Mouse (Mus musculus) midbrain, embryonic 16.5 days (tissue): ENCODE results near the gene Pou2f1. TPM values are rescaled to one million over a fixed set of nuclear protein-coding genes. Genes with fewer than 3 reads are reported as not detected.

Experiments
- ATAC-seq: fragments of 200-750 bp; cut with Nextera tagmentation; 2 replicates; pipeline ENCODE4 v1.8.0; 2017; ENCODE audit warnings: moderate TSS enrichment
- H3K27ac ChIP-seq: fragments of 300-500 bp; sonication (generic); 2 replicates; pipeline ENCODE4 v1.5.1; 2014; ENCODE audit warnings: mild to moderate bottlenecking, low read length, mixed read lengths
- H3K27me3 ChIP-seq: fragments of 300-500 bp; sonication (generic); 2 replicates; pipeline ENCODE4 v1.6.1; 2014; ENCODE audit warnings: low read depth, low read length, mixed read lengths; ENCODE audit not compliant: control insufficient read depth, insufficient read depth
- H3K36me3 ChIP-seq: fragments of 300-500 bp; sonication (generic); 2 replicates; pipeline ENCODE4 v1.6.1; 2014; ENCODE audit warnings: mild to moderate bottlenecking, low read length, moderate library complexity, mixed read lengths; ENCODE audit not compliant: control insufficient read depth, insufficient read depth
- H3K4me1 ChIP-seq: fragments of 300-500 bp; sonication (generic); 2 replicates; pipeline ENCODE4 v1.6.1; 2014; ENCODE audit warnings: mild to moderate bottlenecking, low read length, mixed read lengths; ENCODE audit not compliant: control insufficient read depth, insufficient read depth
- H3K4me2 ChIP-seq: fragments of 300-500 bp; sonication (generic); 2 replicates; pipeline ENCODE4 v1.6.1; 2014; ENCODE audit warnings: mild to moderate bottlenecking, low read length, mixed read lengths
- H3K4me3 ChIP-seq: fragments of 300-500 bp; sonication (generic); 2 replicates; pipeline ENCODE4 v1.5.1; 2014; ENCODE audit warnings: low read depth, mild to moderate bottlenecking, low read length, moderate library complexity, mixed read lengths
- H3K9ac ChIP-seq: fragments of 300-500 bp; sonication (generic); 2 replicates; pipeline ENCODE4 v1.6.1; 2014; ENCODE audit warnings: low read depth, low read length, mixed read lengths
- H3K9me3 ChIP-seq: fragments of 300-500 bp; sonication (generic); replicated peaks from 2 replicates; pipeline ENCODE4 v1.6.1; 2014; ENCODE audit warnings: mild to moderate bottlenecking, low read length, mixed read lengths; ENCODE audit not compliant: control insufficient read depth, poor library complexity, severe bottlenecking
- WGBS: fragments of 180-500 bp; shearing (Covaris S2); extraction: QIAGEN DNeasy Blood & Tissue Kit; methylation state at CpG from one replicate; pipeline ENCODE4 v1.1.7; 2014; 5-methylcytosine and 5-hydroxymethylcytosine counted together
- polyA plus RNA-seq: library from polyadenylated mRNA; unstranded; fragments of >200 nt; fragmentation: Nextera tagmentation; extraction: Ambion mirVana; gene quantifications from 2 replicates; pipeline ENCODE4 v1.2.1, GENCODE M21; 2015

Gene Pou2f1
- polyA plus RNA-seq, 1 experiment from 2014 or later = 26.5 TPM

DNA sequence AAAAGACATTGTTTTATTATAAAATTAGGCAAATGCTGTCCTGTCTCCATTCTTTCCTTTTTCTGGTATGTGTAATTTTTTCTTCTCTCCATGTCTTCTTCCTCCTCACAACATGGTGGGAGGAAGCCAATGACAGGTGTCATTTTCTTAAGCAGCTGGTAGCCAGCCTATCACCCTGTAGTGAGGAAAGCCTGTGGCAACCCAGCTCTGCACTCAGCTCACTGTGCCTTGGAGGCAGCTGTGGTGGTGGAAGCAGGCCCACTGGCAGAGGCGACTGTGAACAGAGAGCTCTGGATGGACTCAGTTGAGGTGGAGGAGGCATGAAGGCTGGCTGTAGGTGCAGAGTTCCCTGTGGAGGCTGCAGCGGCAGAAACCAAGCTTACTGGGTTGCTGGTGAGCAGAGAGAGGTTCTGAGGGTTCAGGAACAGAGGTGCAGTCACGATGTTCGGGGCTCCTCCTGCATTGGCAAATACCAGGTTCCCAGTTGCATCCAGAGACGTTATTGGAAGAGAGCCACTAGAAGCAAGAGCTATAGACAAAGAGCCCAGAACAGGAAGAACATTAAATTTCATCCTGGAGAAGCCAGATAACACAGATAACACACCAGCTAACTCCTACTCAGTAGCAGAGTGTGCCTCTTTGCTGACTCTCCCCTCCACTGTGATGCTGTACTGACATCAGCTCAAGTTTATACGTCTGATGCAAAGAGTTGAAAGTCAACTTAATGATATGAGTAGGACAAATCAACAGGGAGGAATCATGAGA, 126.8 kb downstream of the Pou2f1 start:
- no peaks in the 10 kb centered on the region for H3K9me3 ChIP-seq
- H3K4me1 ChIP-seq = no peaks in the 10 kb centered on the region
- H3K36me3 ChIP-seq = peaks cover 18% of the 10 kb centered on the region
- H3K27me3 ChIP-seq = no peaks in the 10 kb centered on the region
- H3K4me2 ChIP-seq = no peak overlapping the region
- H3K9ac ChIP-seq = no peak overlapping the region
- H3K27ac ChIP-seq = no peak overlapping the region
- 93% methylated on average over 6 of the region's 6 CpGs for WGBS
- ATAC-seq = no peak
- H3K4me3 ChIP-seq = no peak overlapping the region

DNA sequence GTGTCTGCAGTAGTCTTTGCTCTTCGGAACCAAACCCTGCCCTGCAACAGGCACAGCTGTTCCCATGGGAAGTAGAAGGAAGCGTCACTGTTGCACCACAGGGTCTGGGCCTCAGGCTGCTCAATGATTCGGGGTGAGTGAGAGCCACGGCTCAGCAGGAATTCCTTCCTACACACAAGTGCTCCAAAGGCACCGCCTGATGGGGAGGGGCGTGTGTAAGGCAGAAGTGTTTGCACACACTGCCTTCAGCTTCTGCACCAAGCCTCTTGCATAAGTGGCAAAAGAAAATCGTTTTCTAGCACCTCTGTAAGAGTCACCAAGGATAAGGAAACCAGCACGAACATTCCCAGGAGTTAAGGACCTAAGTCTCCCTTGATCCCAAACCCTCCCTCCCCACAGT, 127.8 kb downstream of the Pou2f1 start:
- 48% methylated on average over 8 of the region's 8 CpGs for WGBS
- Histone ChIP-seq H3K36me3 (peaks cover 15% of the 10 kb centered on the region), H3K9me3 (no peaks in the 10 kb centered on the region), H3K9ac (no peak overlapping the region), H3K4me2 (no peak overlapping the region), H3K27me3 (no peaks in the 10 kb centered on the region), H3K4me1 (no peaks in the 10 kb centered on the region), H3K4me3 (no peak overlapping the region), H3K27ac (no peak overlapping the region)
- no peak for ATAC-seq

DNA sequence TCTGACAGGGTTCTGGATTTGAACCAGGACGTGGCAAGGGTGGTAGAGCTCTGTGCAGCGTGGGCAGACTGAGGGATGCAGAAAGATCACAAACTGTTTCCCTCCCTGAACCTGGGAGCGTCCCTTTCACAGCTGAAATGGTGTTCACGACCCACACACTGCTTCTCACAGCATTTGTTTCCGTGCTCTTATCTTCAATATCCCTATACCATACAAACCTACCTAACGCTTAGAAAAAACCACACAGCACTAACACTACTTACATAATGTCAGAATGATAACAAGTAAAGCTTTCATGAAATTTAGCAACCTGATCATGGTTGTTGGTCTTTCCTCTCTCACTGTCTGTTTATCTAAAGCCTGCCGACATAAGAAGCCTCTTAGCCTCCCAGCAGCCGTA, 133.8 kb downstream of the Pou2f1 start:
- Histone ChIP-seq H3K4me3 (no peak overlapping the region), H3K9ac (no peak overlapping the region), H3K36me3 (0 out of 2 replicates have a peak, but pooled peaks cover 3% of the 10 kb centered on the region), H3K27me3 (no peaks in the 10 kb centered on the region), H3K4me2 (no peak overlapping the region), H3K27ac (no peak overlapping the region), H3K4me1 (peaks cover 8% of the 10 kb centered on the region; the same call in 1 of the 2 replicates), H3K9me3 (no peaks in the 10 kb centered on the region)
- no peak for ATAC-seq
- 93% methylated on average over 8 of the region's 8 CpGs for WGBS

DNA sequence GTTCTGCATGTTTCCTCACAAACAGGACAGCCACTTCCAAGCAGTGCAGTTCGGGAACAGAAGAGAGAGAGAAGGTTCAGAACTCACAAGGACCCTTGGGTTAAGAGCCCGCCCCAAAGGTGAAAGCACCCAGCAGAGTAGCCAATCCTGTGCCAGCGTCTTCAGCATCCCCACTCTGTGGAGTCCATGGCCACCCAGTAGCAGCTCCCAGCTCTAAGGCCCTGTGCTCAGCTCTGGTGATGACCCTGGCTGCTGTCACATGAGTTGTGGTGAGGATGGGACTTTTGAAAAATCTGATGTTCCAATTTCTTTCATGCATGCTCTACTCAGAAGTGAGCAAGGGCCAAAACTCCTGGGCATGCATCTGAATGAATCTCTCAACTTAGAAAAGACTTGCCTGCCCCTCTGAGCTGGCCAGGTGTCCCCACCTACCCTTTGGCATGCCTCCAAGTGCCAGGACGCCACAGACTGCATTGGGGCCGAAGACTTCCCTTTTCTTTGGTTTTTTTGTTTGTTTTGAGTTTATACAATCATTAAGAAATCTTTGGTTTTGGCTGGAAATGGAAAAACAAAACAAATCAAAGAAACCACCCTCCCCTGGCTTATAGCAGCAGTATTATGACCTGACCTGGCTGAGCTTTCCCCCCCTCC, 135.7 kb downstream of the Pou2f1 start:
- no peak for ATAC-seq
- no peak overlapping the region for H3K27ac ChIP-seq

DNA sequence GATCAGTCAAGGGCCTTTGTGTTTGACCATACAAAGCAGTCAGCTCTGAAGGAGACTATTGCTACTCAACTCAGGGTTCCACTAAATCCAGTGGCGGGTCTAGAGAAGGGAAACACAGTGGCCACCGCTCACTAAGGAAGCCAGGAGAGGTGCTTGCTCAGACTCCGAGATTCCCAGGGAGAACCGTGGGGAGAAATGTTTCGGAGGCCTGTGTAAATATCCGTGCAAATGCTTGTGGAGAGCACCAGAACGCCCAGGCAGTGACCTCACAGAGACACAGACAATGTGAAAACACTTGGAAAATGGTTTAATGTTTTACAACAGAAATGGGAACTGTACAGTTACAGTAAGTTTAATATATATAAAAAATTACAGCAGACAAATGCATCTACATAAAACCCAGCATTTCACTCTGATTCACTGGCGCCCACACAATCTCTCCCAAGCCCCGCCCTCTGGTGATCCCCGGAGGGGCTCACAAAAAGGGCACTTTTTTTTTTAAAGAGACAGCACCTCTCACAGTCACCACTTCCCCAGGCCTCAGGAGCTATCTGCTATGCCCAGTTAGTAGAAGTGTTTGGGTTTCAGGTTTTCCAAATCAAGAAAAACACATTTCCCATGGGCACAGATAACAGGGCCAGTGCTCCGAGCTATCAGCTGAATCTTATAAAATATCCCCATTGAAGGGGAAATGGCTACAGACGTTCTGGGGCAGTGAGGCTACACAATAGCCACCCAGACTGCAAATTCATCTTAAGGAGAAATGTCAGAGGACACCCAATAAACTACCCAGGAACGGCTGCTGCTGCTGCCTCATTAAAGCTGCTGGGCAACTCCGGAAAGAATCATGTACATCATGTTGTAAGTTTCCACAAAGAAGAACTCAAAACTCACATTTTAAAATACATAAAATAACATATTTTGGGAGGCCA, 137.3 kb downstream of the Pou2f1 start:
- Histone ChIP-seq H3K36me3 (0 out of 2 replicates have a peak, but pooled peaks cover 3% of the 10 kb centered on the region), H3K9me3 (no peaks in the 10 kb centered on the region), H3K27ac (no peak overlapping the region), H3K27me3 (no peaks in the 10 kb centered on the region), H3K9ac (no peak overlapping the region), H3K4me3 (no peak overlapping the region), H3K4me1 (peaks cover 8% of the 10 kb centered on the region; the same call in 1 of the 2 replicates), H3K4me2 (no peak overlapping the region)
- 46% methylated on average over 14 of the region's 14 CpGs for WGBS
- ATAC-seq = no peak

More for the DNA sequence above, 135.7 kb downstream of the Pou2f1 start:
- Histone ChIP-seq H3K4me3 (no peak overlapping the region), H3K9me3 (no peaks in the 10 kb centered on the region), H3K4me1 (peaks cover 8% of the 10 kb centered on the region; the same call in 1 of the 2 replicates), H3K4me2 (no peak overlapping the region), H3K36me3 (0 out of 2 replicates have a peak, but pooled peaks cover 3% of the 10 kb centered on the region), H3K9ac (no peak overlapping the region), H3K27me3 (no peaks in the 10 kb centered on the region)
- 76% methylated on average over 5 of the region's 5 CpGs for WGBS

DNA sequence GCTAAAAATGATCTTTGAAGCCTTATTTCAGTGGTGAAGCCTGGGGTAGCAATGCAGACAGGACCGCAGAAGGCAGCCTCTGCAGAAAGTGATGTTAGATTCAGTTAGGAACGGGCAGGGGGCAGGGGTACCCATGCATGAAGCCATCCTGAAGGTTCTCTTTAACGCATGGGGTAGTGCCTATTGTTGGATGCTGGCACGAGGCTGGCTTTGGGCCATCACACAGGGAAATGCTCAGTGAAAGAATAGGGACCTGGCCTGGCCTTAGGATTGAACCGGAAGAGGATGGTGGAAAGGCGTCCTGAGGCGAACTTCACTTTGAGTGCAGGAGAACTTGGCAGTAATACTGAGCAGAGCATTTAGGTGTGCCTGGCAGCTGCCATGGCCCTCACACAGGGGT, 140.4 kb downstream of the Pou2f1 start:
- no peaks in the 10 kb centered on the region for H3K36me3 ChIP-seq
- no peak for ATAC-seq
- H3K27ac ChIP-seq = no peak overlapping the region
- H3K4me2 ChIP-seq = no peak overlapping the region
- H3K9me3 ChIP-seq = no peaks in the 10 kb centered on the region
- no peak overlapping the region for H3K4me3 ChIP-seq
- peaks cover 2% of the 10 kb centered on the region; the same call in 1 of the 2 replicates for H3K27me3 ChIP-seq
- no peak overlapping the region for H3K9ac ChIP-seq
- WGBS = 54% methylated on average over 7 of the region's 7 CpGs
- peaks cover 8% of the 10 kb centered on the region; the same call in 1 of the 2 replicates for H3K4me1 ChIP-seq

DNA sequence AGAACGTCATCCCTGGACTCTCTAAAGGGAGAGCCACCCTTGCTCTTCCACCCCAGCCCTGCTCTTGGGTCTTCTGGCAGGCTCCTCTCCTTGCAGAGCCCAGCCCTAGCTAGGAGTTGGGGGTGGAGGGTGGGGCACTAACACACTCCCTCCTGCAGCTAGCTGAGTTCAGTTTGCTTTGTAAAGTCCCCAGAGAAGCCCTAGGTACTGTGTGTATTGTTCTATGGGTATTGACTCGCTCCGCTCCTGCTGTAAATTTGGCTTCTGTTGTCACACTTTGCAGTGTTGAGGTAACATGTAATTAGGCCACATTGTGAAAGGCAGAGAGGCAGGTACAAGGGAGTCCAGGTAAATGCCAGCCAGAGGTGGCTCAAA, 141.3 kb downstream of the Pou2f1 start:
- Histone ChIP-seq H3K9me3 (no peaks in the 10 kb centered on the region), H3K27me3 (peaks cover 2% of the 10 kb centered on the region; the same call in 1 of the 2 replicates), H3K4me1 (peaks cover 8% of the 10 kb centered on the region; the same call in 1 of the 2 replicates), H3K4me3 (no peak overlapping the region), H3K36me3 (no peaks in the 10 kb centered on the region), H3K27ac (no peak overlapping the region), H3K4me2 (no peak overlapping the region), H3K9ac (no peak overlapping the region)
- WGBS = 78% methylated on average over 3 of the region's 3 CpGs
- ATAC-seq = no peak

DNA sequence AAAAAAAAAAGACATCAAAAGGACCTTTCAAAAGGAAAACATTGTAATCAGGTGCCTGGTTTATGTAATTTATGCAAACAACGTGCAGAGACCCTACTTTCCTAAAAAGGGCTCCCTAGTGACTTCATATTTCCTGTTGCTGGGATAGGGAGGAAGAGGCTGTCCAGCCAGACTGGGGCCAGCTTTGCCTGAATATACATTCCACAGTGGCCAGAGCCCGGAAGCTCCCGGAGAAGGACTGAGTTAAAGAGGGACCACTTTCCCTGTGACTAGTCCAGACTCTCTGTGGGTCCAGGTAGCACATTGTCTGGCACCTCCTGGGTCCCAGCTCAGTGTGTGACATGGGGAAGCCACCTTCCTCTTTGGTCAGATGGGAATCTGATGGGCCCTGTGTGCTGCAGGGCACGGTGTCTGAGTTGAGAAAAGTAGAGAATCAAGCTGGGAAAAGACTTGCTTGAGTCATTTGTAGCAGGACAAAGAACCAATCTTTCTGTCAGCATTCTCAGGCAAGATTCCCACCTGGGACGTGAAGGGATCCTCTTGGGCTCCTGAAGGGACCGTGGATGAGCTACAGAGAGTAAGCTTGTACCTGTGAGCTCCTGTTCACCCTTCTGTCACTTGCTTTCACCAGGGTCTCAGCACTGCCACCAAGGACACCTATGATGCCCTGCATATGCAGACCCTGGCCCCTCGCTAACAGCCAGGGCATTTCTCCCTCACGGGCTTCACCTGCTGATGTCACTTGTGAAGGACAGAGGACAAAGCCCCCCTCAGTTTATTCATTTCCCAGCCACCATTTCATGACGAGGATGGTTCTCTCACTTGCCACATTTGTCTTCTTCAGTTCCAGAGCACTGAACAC, 141.9 kb downstream of the Pou2f1 start:
- no peaks in the 10 kb centered on the region for H3K36me3 ChIP-seq
- ATAC-seq = no peak
- H3K9me3 ChIP-seq = no peaks in the 10 kb centered on the region
- peaks cover 6% of the 10 kb centered on the region; the same call in 1 of the 2 replicates for H3K4me1 ChIP-seq
- H3K27ac ChIP-seq = no peak overlapping the region
- no peak overlapping the region for H3K4me2 ChIP-seq
- WGBS = 85% methylated on average over 9 of the region's 9 CpGs
- H3K9ac ChIP-seq = no peak overlapping the region
- H3K27me3 ChIP-seq = peaks cover 2% of the 10 kb centered on the region; the same call in 1 of the 2 replicates
- no peak overlapping the region for H3K4me3 ChIP-seq
